In genomic region chr10:61386284-61386683, GRCm38 (mm10) we compare ENCODE assay signal across 25 mouse cellular contexts. TPM values are rescaled to one million over a fixed set of nuclear protein-coding genes. Genes with fewer than 3 reads are reported as not detected.
A peak's percentile ranks its signal among the peaks of the same experiment; 100 is the strongest.
DNase-seq lines count a peak whose midpoint lies in the region; ATAC-seq lines count a peak whose summit lies in the region.
"Had no signal": no experiment of that assay in that cellular context is flagged by ENCODE, and none has a peak within 500 bp of the region (broad histone marks: within the 10 kb centered on the region; RNA-seq: fewer than 3 reads in every experiment).

No protein-coding gene starts in this region.

- H3K9ac ChIP-seq in heart, embryonic 13.5 days: 0 out of 2 replicates have a peak overlapping the region, but pooled peaks have one; percentile 24
- H3K9ac ChIP-seq in lung, embryonic 16.5 days (ENCODE audit: low read length): no peak overlapping the region
- H3K9ac ChIP-seq: embryonic facial prominence, embryonic 12.5 days; forebrain, embryonic 13.5 days; hindbrain, embryonic 15.5 days; limb, embryonic 15.5 days; liver, embryonic 15.5 days had no signal

- WGBS in heart, embryonic 13.5 days: 22% methylated on average over 6 of the region's 6 CpGs
- 32% methylated on average over 6 of the region's 6 CpGs for WGBS in lung, embryonic 16.5 days

- DNase-seq in heart, adult 9 months (ENCODE audit: low spot score in 2 of 2): no peak
- DNase-seq in lung, adult 18-20 months: peak; percentile 46 to 63
- DNase-seq in lung, postnatal 14 days: no peak
- no peak for DNase-seq in spleen, adult 12 weeks (ENCODE audit: low spot score)
- DNase-seq: adrenal gland, postnatal 10 days; cerebellum, adult 9-10 months; gastrocnemius, postnatal 10 days; kidney, adult 11 months; midbrain, embryonic 14.5 days; spleen, adult 18-20 months; thymus, adult 18-20 months had no signal

- no peaks in the 10 kb centered on the region for H3K27me3 ChIP-seq in heart, embryonic 13.5 days (replicated peaks)
- no peaks in the 10 kb centered on the region for H3K27me3 ChIP-seq in lung, embryonic 16.5 days (ENCODE audit: control insufficient read depth, insufficient read depth, low read depth, low read length)
- H3K27me3 ChIP-seq: limb, embryonic 15.5 days had no signal

- H3K36me3 ChIP-seq in heart, embryonic 13.5 days: no peaks in the 10 kb centered on the region
- H3K36me3 ChIP-seq in lung, embryonic 16.5 days (ENCODE audit: control insufficient read depth, insufficient read depth, low read length): no peaks in the 10 kb centered on the region
- H3K36me3 ChIP-seq: embryonic facial prominence, embryonic 12.5 days; hindbrain, embryonic 15.5 days; limb, embryonic 15.5 days; liver, embryonic 15.5 days had no signal

- no peak for ATAC-seq in heart, embryonic 13.5 days (ENCODE audit: extremely low read depth, insufficient number of reproducible peaks, low FRiP score, low TSS enrichment)
- ATAC-seq in lung, embryonic 16.5 days (ENCODE audit: low read depth): peak; percentile 59
- ATAC-seq in inflammation-experienced regulatory T-cells, adult 6 months: no peak
- ATAC-seq: forebrain, embryonic 13.5 days; Patski had no signal

- peak overlapping the region; percentile 81 for H3K27ac ChIP-seq in heart, embryonic 13.5 days (replicated peaks)
- H3K27ac ChIP-seq in lung, embryonic 16.5 days (ENCODE audit: low read length): peak overlapping the region; percentile 80
- H3K27ac ChIP-seq: embryonic facial prominence, embryonic 12.5 days; forebrain, embryonic 13.5 days; heart, adult 2 months; hindbrain, embryonic 15.5 days; kidney, postnatal 0 days; limb, embryonic 15.5 days; liver, embryonic 15.5 days had no signal

- no peak overlapping the region for H3K4me2 ChIP-seq in heart, embryonic 13.5 days
- H3K4me2 ChIP-seq in lung, embryonic 16.5 days (ENCODE audit: low read depth, low read length): no peak overlapping the region
- H3K4me2 ChIP-seq: embryonic facial prominence, embryonic 12.5 days; forebrain, embryonic 13.5 days; hindbrain, embryonic 15.5 days; limb, embryonic 15.5 days; liver, embryonic 15.5 days had no signal

- H3K4me3 ChIP-seq in heart, embryonic 13.5 days: no peak overlapping the region
- no peak overlapping the region for H3K4me3 ChIP-seq in lung, embryonic 16.5 days (ENCODE audit: low read length)
- H3K4me3 ChIP-seq: embryonic facial prominence, embryonic 12.5 days; erythroblast, embryonic 14.5 days; forebrain, embryonic 13.5 days; heart, adult 2 months; hindbrain, embryonic 15.5 days; limb, embryonic 15.5 days; liver, embryonic 15.5 days; megakaryocyte, embryonic 14.5 days; myocyte had no signal

- no peaks in the 10 kb centered on the region for H3K9me3 ChIP-seq in heart, embryonic 13.5 days
- H3K9me3 ChIP-seq in lung, embryonic 16.5 days (ENCODE audit: control insufficient read depth, low read length): no peaks in the 10 kb centered on the region
- H3K9me3 ChIP-seq: embryonic facial prominence, embryonic 12.5 days; forebrain, embryonic 13.5 days; hindbrain, embryonic 15.5 days; limb, embryonic 15.5 days; liver, embryonic 15.5 days; megakaryocyte, embryonic 14.5 days had no signal

- H3K4me1 ChIP-seq in heart, embryonic 13.5 days: peaks cover 63% of the 10 kb centered on the region
- peaks cover 40% of the 10 kb centered on the region for H3K4me1 ChIP-seq in lung, embryonic 16.5 days (replicated peaks; ENCODE audit: control insufficient read depth, insufficient read depth, low read length)

RNA-seq across cellular contexts. Expression of gene Pald1, which starts 3.0 kb away (rescaled TPM):
- 25.9 and 26.6 TPM in 2 replicates for polyA plus RNA-seq in heart, embryonic 13.5 days (2015; fragmentation: Nextera tagmentation; extraction: Ambion mirVana)
- polyA plus RNA-seq in lung, embryonic 16.5 days (2015; fragmentation: Nextera tagmentation; extraction: Ambion mirVana): 49.4 and 49.9 TPM in 2 replicates
- polyA plus RNA-seq in inflammation-experienced regulatory T-cells, adult 6 months (2017; shearing (Covaris generic)): 1 to 10 TPM in 1 of 3 experiments, not detected in 2; 1.0 TPM

RNA-seq across cellular contexts. Expression of gene Nodal, which starts 31.5 kb away (rescaled TPM):
- polyA plus RNA-seq in heart, embryonic 13.5 days (2015; fragmentation: Nextera tagmentation; extraction: Ambion mirVana): 0.09 TPM in 1 of 2 replicates, not detected in the other
- 0.16 and 0.20 TPM in 2 replicates for polyA plus RNA-seq in lung, embryonic 16.5 days (2015; fragmentation: Nextera tagmentation; extraction: Ambion mirVana)
- polyA plus RNA-seq in inflammation-experienced regulatory T-cells, adult 6 months (2017; shearing (Covaris generic)): under 1 TPM in 2 of 3 experiments, not detected in 1; 0.21 to 0.45 TPM
- polyA plus RNA-seq: midbrain, embryonic 14.5 days; Patski had no signal

Comparison
In these comparisons a context has a peak if more than half of its experiments do, and no peak if none do; other contexts are left out.
1. DNase-seq: peak in lung, adult 18-20 months (2 of 2); none in heart, adult 9 months (0 of 2), lung, postnatal 14 days (single experiment) and spleen, adult 12 weeks (single experiment).
2. RNA of gene Pald1, which starts 3.0 kb away (polyA plus RNA-seq): 49.4 to 49.9 TPM in lung, embryonic 16.5 days and 25.9 to 26.6 TPM in heart, embryonic 13.5 days; 1.0 TPM in inflammation-experienced regulatory T-cells, adult 6 months; every median in the first group is over 10 times any median in the second.